Mouse (Mus musculus): ENCODE measurements around the gene Trmt112.
A peak's percentile ranks its signal among the peaks of the same experiment; 100 is the strongest.

Gene Trmt112

DNA sequence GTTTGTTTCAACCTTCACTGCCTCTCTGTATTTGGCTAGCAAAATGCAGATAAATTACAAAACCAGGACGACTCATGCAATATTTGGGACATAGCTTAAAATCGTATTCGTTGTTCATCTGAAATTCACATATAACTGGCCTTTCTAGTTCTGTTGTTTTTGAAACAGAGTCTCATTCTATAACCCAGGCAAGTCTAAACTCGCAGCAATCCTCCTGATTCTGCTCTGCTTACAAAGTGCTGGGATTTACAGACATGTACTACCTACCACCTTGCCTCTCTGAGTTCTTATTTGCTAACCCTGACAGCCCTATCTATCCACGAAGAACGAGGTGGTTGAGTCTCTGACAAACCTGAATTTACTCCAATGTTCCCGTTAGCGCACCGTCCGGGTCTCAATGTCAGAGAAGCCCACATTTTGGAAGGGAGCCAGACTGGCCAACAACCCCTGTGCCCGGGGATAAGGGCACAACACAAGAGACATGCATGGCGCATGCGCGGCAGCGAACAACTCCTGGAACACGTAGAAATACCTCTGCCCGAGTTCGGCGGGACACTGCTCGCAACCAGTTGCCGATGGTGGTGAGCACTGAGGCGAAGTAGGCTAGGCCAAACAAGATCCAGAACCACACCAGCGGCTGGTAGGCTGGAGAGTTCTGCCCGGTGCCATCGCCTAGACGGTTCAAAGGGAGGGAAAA is 17.2 kb downstream of the Trmt112 start:
- DNase-seq = no peak

DNA sequence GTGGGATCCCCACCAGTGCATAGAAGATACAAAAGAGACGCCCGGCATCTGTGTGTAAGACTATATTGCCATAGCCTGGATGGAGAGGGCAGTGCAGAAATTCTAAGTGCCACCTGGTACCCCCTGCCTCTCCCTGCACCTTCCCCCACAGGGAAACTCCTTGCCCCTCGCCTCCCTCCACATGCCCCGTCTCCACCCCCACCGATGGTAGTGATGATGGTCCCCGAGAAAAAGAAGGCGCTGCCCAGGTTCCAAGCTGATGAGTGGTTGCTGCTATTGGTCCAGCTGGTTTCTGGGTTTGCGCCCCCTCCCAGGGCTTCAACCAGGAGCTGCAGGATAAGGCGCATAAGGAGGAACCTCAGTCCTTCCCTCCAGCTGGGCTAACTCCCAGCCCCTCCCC is 18.6 kb downstream of the Trmt112 start:
- no peak for DNase-seq

DNA sequence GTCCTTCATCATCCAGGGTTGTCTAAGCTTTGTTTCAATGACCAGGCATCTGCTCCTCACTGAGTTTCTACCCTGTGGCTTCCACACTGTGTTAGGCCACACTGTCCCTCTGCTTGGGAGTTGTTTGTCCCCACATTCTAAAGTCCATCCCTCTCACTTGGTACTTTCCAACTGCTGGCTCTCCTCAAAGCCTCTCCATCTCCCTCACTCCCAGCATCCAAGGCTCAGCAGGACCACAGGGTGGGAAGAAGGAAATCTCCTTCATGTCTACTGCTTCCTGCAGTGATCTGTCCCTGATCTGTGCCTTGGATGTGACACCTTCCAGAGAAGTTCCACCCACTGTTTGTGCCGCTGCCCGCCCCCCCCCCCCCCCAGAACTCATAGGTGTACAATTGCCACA is 21.5 kb downstream of the Trmt112 start:
- no peak for DNase-seq

DNA sequence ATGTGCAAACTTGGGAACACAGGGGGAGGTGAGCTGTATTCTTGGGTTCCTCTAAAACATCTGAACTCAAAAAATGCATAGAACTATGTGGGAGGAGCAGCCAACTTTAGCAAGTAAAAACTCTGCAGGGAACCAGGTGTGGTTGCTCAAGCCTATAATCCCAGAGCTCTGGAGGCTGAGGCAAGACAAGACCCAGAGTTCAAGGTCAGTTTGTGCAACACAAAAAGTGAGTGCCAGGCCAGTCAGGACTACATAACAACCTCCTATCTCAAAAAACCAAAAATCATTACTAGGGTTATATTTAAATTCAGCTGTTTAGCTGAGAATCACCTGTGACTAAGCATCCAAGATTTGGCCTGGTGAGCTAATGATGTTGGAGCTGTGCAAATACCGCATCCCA is 22.5 kb downstream of the Trmt112 start:
- DNase-seq = no peak

DNA sequence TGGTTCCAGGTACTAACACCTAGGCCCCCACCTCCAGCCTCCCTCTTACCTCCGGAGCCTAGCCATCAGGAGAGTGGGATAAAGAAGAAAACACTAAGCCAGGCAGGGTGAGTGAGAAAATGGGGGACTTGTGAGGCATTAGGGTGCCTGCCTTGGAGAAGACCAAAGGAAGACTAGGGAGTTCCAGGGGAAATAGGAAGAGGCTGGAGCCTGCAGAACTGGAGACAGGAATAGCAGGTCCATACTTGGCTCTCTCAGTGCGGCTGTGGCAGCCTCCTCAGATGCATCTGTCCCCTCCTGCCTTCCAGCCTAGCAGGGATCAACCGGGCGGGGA is 23.6 kb downstream of the Trmt112 start:
- no peak for DNase-seq

DNA sequence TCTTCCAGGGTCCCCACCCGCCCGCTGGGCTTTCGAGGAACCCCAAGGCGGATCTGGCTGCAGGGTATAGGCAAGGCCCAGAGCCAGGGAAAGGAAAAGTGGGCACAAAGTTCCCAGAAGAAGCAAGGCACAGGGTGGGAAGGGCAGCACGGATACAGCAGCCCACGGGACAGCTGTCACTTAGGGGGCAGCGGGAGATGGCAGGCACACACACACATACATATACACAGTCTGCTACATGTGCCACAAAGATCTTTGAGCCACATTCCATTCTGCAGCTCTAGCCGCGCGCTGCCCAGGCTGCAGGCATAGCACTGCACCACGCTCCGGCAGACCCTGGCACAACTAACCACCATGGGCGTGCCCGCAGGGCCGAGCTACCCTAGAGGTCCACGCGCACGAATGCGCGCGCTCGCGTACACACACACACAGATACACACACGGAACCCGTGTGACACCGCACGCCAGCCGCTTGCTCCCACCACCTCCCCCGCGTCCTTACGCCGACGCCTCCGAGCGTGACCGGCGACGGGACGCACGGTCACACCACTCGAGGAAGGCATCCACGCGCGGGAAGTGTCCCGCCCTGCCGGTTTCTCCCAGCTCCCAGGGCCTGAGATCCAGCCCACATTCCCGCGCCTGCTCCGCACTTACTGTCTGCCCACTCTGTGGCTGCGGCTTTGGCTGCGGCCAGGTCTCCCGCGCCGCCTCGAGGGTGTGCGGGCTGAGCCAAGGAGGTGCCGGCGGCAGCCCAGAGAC is 24.1 kb downstream of the Trmt112 start:
- DNase-seq = peak; percentile 81

DNA sequence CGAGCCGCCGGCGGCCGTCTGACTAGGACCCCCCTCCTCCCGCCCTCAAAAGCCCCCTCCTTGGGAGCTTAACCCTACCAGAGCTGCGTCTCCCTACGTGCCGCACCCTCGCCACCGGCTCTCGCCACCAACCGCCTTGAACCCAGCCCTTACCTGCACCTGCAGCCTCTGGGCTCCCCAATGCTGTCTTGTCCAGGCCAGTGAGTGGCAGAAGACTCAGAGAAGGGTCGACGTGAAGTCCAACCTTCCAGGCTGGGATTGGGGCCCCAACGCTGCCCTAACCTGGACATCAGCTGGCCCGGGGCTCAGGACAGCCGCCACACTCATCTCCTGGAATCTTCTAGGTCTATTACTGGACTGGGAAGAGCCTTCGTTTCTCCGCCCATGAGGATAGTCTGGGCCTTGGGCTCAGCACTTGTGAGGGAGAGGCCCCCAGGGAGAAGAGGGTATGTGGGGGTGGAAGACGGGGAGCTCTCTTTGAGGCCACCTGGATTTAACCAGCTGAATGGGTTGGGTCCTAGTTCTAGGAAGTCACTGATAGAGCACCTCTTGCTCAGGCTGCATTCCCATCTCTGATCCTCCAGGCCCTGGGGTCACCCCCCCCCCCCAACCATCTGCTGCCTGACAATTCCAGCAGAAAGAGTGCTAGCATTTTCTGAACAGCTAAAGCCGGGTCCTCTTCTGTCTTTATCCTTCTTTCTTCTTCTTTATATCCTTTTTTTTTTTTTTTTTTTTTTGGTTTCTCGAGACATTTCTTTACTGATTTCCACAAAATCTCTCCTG is 24.9 kb downstream of the Trmt112 start, which contains the start of gene Kcnk4:
Gene Kcnk4, minus strand, starts transcription at position 321 of the 783 bp plus-strand sequence.
- DNase-seq = no peak

DNA sequence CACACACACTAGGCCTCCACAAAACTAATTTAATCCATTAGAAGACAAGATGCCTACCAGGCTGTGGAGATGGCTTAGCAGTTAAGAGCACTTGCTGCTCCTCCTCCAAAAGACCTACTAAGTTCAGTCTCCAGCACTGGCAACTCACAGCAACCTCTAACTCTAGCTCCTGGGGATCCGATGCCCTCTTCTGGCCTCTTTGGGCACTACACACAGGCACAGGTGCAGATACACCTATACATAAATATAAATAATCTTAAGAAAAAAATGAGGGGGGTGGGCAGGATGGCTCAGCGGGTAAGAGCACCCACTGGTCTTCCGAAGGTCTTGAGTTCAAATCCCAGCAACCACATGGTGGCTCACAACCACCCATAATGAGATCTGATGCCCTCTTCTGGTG is 26.8 kb downstream of the Trmt112 start:
- peak; percentile 72 for DNase-seq

DNA sequence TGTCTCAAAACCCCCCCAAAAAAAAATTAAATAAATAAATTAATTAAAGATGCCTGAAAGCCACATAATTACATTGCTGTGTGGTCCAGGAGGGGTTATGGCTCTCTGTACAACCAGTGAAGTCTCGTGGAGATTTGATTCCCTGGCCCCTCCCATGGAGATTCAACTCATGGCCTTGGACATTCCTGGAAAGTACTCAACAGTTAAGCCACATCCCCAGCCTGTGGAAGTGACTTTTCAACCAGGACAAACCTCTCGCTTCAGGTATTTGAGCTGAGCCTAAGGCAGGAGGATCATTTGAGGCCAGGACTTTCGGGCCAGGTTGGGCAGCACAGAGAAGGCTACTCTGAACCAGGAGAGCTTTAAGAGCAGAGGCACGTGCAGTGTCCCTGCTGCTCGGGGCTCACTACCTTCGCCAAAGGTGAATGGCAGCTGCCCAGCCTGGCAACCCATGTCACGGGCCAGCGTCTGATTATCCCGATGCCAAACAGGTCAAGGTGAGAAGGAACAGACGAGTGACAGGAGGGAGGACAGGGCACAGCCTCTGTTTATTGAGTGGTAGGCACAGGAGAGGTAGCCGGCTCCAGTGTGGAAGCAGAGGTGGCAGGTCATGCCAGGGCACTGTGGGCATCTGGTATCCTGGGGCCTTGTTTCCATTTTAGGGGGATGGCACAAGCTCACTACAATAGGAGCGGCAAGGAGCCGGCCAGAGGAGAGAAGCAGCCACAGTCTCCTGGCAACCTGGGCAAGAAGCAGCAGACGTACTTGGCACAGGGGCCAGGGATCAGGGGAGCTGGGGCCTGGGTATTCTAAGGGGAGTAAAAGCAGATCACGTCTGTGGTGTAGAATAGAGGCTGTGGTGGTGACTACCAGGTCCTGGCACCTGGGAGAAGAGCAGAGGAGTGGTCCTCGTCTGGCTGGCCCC is 28.3 kb downstream of the Trmt112 start:
- DNase-seq = peak; percentile 84

DNA sequence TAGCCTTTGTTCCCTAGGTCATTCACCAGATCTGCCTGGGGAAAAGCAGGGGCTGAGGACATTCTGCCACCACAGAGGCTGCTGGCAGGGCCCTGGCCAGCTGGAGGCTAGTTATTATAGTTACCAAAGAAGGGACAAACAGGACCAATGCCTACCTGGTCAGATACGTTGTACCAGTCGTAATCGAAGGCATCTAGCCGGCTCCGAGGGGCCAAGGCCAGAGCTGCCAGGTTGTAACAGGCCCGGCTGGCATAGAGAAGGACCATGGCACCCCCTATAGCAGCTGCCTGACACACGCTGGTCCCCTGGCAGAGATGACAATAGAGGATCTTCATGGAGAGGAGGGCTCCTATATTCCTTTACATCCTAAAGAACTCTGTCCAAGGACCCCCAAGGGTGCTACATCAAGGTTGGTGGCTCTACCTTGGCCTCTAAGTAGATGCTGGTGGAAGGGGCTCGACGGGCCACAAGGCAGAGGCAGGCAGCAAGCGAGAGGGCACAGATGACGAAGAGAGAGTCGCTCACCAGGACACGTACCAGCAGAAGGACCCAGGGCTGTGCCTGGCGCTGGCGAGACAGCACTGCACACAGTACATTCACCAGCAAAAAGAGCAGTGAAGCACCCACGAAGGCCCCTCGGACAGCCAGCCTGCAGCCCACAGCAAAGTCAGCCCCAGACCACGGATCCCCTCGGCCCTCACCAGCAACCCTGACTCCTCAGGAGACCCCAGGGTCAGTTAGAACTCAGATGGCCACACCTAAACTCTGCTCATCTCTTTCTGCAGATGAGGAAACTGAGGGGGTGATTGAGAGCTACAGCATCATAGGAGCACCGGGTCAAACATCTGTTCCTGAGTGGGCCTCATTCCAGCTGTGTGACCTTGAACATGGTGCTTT is 29.9 kb downstream of the Trmt112 start:
- DNase-seq = peak; percentile 70

DNA sequence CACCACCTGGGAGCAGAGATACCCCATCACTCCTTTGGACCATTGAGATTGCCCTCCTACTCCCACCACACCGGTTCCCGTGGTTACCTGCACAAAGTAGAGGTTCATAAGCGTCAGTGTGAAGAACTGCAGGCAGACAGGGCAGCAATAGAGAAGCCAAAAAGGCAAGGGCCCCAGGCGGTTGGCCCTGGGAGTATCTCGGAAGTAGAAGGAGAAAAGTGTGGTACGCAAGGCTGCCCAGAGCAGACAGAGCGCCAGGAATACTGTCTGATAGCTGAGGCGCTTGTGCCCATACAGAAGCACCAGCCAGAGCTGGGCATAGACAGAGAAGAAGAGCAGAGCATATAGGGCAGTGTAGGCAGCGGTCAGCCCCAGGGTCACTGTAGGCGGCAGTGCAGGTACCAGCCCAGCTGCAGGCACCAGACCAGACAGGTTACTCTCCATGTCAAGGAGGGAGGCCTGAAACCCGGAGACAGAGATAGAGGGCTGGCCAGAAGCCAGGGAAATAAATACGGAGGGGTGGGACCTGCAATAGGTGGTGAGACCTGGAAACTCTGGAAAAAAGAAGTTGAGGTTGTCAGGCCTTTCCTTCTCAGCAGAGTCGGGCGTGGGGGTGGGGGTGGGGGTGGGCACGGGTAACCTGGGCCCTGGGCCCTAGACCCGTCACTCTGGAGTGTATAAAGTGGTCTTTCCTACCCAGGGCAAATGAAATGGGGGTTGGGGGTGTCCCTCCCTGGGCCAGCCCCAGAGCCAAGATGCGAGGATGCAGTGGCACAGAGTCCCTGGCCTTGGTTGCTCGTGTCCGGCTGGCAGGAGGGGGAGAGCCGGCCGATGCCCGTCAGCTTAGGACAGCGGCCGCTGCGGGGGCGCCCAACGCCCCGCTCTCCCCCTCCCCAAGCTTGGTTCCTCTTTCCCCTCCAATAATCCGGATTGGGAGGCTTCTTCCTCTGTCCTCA is 31.2 kb downstream of the Trmt112 start:
- DNase-seq = peak; percentile 73

DNA sequence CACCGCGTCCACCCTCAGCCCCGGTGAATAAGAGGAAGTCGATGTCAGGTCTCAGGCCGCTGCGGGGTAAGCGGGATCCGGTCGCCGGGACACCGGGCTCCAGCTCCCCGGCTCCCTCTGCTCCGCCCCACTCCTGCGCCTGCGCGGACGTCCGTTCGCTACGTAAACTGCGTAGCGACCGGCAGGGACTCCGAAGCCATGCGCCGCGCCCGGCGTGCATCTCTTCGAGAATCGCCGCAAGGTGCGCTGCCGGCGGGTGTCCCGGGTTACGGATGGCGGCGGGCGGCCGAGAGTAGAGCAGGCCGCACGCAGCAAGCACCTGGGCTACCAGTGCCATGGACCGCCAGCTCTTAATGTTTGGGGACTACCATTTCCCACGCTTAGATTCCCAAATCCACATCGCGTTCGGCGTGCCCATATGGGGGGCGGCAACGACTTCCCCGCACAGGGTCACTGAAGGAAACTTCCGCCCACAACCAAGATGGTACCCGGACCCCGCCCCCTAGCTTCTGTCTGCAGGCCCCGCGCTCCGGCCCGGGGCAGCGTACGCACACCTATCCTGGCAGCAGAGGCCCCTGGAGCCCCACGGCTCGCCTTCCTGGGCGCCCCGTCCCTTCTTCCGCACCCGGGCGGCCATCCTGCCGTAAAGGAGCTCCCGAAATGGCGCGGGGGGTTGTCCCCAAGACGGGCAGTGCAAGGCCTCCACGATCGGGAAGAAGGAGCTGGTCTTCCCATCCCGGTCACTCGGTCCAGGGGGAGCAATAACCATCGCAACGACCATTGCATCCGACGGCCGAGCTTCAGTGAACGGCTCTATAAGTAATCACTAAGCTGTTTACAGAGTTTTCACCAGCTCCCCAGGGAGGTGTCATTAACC is 32.1 kb downstream of the Trmt112 start, which contains the start of gene Bad:
Gene Bad, plus strand, starts transcription at position 490 of the 877 bp plus-strand sequence.
- peak; percentile 93 for DNase-seq

DNA sequence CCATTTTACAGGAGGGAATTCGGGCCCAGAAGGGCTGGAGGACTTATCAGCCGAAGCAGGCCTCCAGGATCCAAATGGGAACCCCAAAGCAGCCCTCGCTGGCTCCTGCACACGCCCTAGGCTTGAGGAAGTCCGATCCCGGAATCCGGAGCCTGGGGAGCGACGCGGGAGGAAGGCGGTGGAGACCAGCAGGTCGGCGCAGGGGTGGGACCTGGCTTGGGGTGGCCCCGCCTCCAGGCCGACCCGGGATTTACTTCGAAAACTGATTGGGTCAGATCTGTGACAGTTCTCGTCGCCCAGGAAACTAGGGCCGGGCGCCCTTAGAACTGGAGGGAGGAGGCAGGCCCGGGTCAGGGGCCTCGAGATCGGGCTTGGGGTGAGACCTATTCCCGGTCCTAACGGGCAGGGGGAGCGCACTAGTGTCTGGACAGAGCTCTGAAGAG is 32.8 kb downstream of the Trmt112 start, which contains the start of gene Gpr137:
Gene Gpr137, minus strand, starts transcription at position 232 of the 443 bp plus-strand sequence.
- DNase-seq = peak; percentile 95

DNA sequence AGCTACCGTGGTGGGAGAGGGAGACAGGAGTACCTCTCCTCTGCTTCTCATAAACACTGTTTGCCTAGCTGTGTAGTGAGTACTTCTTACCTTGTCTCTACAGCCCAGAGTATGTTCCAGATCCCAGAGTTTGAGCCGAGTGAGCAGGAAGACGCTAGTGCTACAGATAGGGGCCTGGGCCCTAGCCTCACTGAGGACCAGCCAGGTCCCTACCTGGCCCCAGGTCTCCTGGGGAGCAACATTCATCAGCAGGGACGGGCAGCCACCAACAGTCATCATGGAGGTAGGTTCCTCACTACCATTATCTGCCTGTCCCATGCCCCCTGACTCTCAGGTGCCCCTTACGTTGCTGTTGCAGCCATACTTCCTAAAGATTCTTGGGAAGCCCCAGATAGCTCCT is 33.3 kb downstream of the Trmt112 start:
- no peak for DNase-seq

DNA sequence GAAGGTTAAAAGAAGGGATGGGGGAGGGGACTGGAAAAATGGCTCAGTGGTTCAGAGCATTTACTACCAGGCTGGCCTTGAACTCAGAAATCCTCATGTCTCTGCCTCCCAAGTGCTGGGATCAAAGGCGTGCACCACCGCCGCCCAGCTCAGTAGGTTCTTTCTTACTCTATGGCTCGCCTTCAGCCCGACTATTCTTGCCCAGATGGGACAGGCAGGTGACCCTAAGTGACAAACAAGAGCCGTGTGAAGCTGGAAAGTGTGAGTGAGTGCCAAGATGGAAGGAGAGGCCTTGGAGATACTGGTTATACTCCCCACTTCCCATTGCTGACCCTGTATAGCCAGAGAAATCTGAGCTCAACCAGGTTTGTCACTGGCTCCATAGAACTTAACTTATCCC is 34.2 kb downstream of the Trmt112 start:
- DNase-seq = no peak

DNA sequence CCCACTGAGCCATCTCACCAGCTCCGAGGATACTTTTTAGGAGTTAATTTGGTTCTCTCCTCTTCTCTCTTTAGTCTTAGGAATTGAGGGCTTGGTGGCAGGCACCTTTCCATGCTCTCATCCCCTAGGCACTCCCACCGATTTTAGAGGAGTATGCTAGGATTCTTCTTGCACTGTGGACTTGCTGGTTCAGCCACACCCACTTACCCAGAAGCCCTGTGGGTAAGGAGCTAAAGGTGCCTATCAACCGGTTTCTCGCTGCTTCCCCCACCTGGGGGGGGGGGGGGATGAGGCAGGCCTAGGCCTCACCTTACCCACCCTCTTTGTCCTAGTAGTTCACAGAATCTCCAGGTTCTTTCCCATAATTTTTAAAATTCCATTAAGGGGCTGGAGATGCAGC is 38.2 kb downstream of the Trmt112 start:
- no peak for DNase-seq

DNA sequence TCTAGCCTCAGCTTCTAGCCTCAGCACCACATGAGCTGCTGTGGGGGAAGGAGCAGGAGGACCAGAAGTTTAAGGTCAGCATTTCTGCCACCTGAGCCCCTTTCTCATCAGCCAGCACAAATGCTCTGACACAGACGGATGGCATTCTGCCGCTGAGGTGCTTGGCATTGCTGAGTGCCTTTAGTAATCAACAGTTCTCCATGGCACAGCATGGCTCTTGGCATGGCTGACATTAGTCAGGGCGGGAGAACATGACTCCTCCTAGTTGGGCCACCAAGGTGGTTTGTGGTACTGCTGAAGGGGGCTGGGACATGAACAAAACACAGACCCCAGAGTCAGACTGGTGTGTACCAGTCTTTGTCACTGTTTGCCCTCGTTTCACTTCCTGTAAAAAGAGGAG is 38.7 kb downstream of the Trmt112 start:
- peak; percentile 84 for DNase-seq

DNA sequence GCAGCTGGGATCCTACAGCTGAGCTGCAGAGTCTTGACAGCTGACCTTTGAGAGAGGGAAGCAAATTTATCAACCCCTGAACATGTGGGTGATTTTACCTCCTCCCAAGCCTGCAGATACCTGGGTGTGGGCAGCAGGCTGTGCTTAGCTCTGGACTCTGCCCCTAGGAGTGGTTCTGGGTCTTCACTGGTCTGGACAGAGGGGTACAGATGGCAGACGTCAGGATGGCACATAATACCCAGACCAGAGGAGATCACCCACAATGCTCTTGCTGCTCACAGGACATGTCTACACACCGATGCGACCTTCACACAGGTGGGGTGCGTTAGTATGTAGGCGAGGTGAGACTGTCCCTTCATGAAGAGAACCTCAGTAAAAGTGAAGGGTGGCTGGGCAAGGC is 40.0 kb downstream of the Trmt112 start:
- DNase-seq = no peak

DNA sequence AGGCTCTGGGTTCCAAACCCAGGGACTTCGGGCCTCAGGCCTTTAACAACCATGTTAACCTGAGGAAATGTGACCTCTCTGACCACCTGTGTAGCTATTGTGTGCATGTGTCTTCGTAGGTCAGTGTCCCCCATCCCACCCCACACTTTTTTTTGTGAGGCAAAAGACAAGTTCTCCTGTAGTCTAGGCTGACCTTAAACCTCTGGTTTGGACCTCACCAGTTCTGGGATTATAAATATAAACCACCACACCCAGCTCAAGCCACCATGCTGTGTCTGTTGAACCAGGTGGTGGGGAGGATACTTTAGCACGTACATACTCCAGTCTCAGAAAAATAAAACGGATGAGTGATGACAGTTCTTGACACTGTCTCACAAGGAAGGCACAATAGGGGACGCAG is 40.5 kb downstream of the Trmt112 start:
- DNase-seq = no peak

All from cerebellum, adult 9-10 months (tissue).